Mouse (Mus musculus): ENCODE measurements around the gene Nisch. TPM values are rescaled to one million over a fixed set of nuclear protein-coding genes. Genes with fewer than 3 reads are reported as not detected.

Gene Nisch
- total and polyA plus RNA-seq, 2 experiments, result 66.7 to 152 TPM

- Histone ChIP-seq H3K4me1 (ENCODE audit: control insufficient read depth, insufficient read depth, low read length) (no peaks in the 10 kb centered on the region), H3K27ac (replicated peaks; ENCODE audit: insufficient read depth, low read depth, low read length) (no peak overlapping the region), H3K79me2 (ENCODE audit: control insufficient read depth, insufficient read depth, low read length) (no peaks in the 10 kb centered on the region), H3K4me3 (ENCODE audit: insufficient read depth, low read depth, low read length) (no peak overlapping the region), H3K9ac (ENCODE audit: low read depth, low read length) (no peak overlapping the region), H3K36me3 (ENCODE audit: control insufficient read depth, insufficient read depth, low read length) (no peaks in the 10 kb centered on the region), H3K27me3 (ENCODE audit: control insufficient read depth, insufficient read depth, low read length) (no peaks in the 10 kb centered on the region)
- no peak for DNase-seq (ENCODE audit: extremely low read depth, low read depth, low spot score)
- 52% methylated on average over 8 of the region's 8 CpGs for WGBS
- TF ChIP-seq CTCF (IDR thresholded peaks at IDR 0.05; ENCODE audit: low read depth, low read length), result no peak
- TF ChIP-seq POLR2A (IDR thresholded peaks at IDR 0.05; ENCODE audit: extremely low read depth, insufficient read depth, low read length), result no peak
Observed at GRCm38 (mm10) chr14:31213868-31214267, 2.9 kb downstream of the Nisch start.

GRCm38 (mm10) chr14:31212499-31212898 is 4.2 kb downstream of the Nisch start:
- H3K4me1 ChIP-seq (ENCODE audit: control insufficient read depth, insufficient read depth, low read length), result no peaks in the 10 kb centered on the region
- H3K27ac ChIP-seq (replicated peaks; ENCODE audit: insufficient read depth, low read depth, low read length), result no peak overlapping the region
- no peaks in the 10 kb centered on the region for H3K79me2 ChIP-seq (ENCODE audit: control insufficient read depth, insufficient read depth, low read length)
- H3K27me3 ChIP-seq (ENCODE audit: control insufficient read depth, insufficient read depth, low read length), result no peaks in the 10 kb centered on the region
- H3K9ac ChIP-seq (ENCODE audit: low read depth, low read length), result no peak overlapping the region
- no peak for TF ChIP-seq CTCF (IDR thresholded peaks at IDR 0.05; ENCODE audit: low read depth, low read length)
- no peaks in the 10 kb centered on the region for H3K36me3 ChIP-seq (ENCODE audit: control insufficient read depth, insufficient read depth, low read length)
- no peak overlapping the region for H3K4me3 ChIP-seq (ENCODE audit: insufficient read depth, low read depth, low read length)
- DNase-seq (ENCODE audit: extremely low read depth, low read depth, low spot score), result no peak
- WGBS, result 88% methylated on average over 3 of the region's 3 CpGs

- Histone ChIP-seq H3K27ac (replicated peaks; ENCODE audit: insufficient read depth, low read depth, low read length) (no peak overlapping the region), H3K27me3 (ENCODE audit: control insufficient read depth, insufficient read depth, low read length) (no peaks in the 10 kb centered on the region), H3K4me3 (ENCODE audit: insufficient read depth, low read depth, low read length) (no peak overlapping the region), H3K4me1 (ENCODE audit: control insufficient read depth, insufficient read depth, low read length) (peaks cover 6% of the 10 kb centered on the region; the same call in 1 of the 2 replicates), H3K36me3 (ENCODE audit: control insufficient read depth, insufficient read depth, low read length) (no peaks in the 10 kb centered on the region), H3K9ac (ENCODE audit: low read depth, low read length) (no peak overlapping the region), H3K79me2 (ENCODE audit: control insufficient read depth, insufficient read depth, low read length) (no peaks in the 10 kb centered on the region)
- TF ChIP-seq POLR2A (IDR thresholded peaks at IDR 0.05; ENCODE audit: extremely low read depth, insufficient read depth, low read length) (no peak), CTCF (IDR thresholded peaks at IDR 0.05; ENCODE audit: low read depth, low read length) (no peak)
- DNase-seq (ENCODE audit: extremely low read depth, low read depth, low spot score), result no peak
- WGBS, result 95% methylated on average over 6 of the region's 6 CpGs
Observed at GRCm38 (mm10) chr14:31211854-31212253, 4.9 kb downstream of the Nisch start.

- no peak overlapping the region for H3K4me3 ChIP-seq (ENCODE audit: insufficient read depth, low read depth, low read length)
- H3K27ac ChIP-seq (replicated peaks; ENCODE audit: insufficient read depth, low read depth, low read length), result no peak overlapping the region
- no peak overlapping the region for H3K9ac ChIP-seq (ENCODE audit: low read depth, low read length)
- H3K36me3 ChIP-seq (ENCODE audit: control insufficient read depth, insufficient read depth, low read length), result peaks cover under 1% of the 10 kb centered on the region
- no peak for TF ChIP-seq POLR2A (IDR thresholded peaks at IDR 0.05; ENCODE audit: extremely low read depth, insufficient read depth, low read length)
- no peak for TF ChIP-seq CTCF (IDR thresholded peaks at IDR 0.05; ENCODE audit: low read depth, low read length)
- H3K4me1 ChIP-seq (ENCODE audit: control insufficient read depth, insufficient read depth, low read length), result peaks cover 11% of the 10 kb centered on the region; the same call in 1 of the 2 replicates
- H3K27me3 ChIP-seq (ENCODE audit: control insufficient read depth, insufficient read depth, low read length), result no peaks in the 10 kb centered on the region
- WGBS, result 93% methylated on average over 4 of the region's 4 CpGs
- peaks cover 16% of the 10 kb centered on the region; the same call in 1 of the 2 replicates for H3K79me2 ChIP-seq (ENCODE audit: control insufficient read depth, insufficient read depth, low read length)
- no peak for DNase-seq (ENCODE audit: extremely low read depth, low read depth, low spot score)
Observed at GRCm38 (mm10) chr14:31209133-31209557, 7.6 kb downstream of the Nisch start.

- Histone ChIP-seq H3K4me1 (ENCODE audit: control insufficient read depth, insufficient read depth, low read length) (peaks cover 11% of the 10 kb centered on the region; the same call in 1 of the 2 replicates), H3K27me3 (ENCODE audit: control insufficient read depth, insufficient read depth, low read length) (no peaks in the 10 kb centered on the region), H3K9ac (ENCODE audit: low read depth, low read length) (no peak within 1 kb of the TSS), H3K4me3 (ENCODE audit: insufficient read depth, low read depth, low read length) (no peak within 1 kb of the TSS), H3K36me3 (ENCODE audit: control insufficient read depth, insufficient read depth, low read length) (peaks cover 9% of the 10 kb centered on the region), H3K27ac (replicated peaks; ENCODE audit: insufficient read depth, low read depth, low read length) (no peak within 1 kb of the TSS), H3K79me2 (ENCODE audit: control insufficient read depth, insufficient read depth, low read length) (peaks cover 19% of the 10 kb centered on the region; the same call in 1 of the 2 replicates)
- TF ChIP-seq CTCF (IDR thresholded peaks at IDR 0.05; ENCODE audit: low read depth, low read length), result no peak
- WGBS, result 89% methylated on average over 2 of the region's 2 CpGs
- no peak for DNase-seq (ENCODE audit: extremely low read depth, low read depth, low spot score)
Observed at GRCm38 (mm10) chr14:31208084-31208483, 8.7 kb downstream of the Nisch start, which contains the start of gene Tnnc1. Gene Tnnc1, plus strand, starts transcription at chr14:31208312.

GRCm38 (mm10) chr14:31207070-31207830 is 9.5 kb downstream of the Nisch start:
- Histone ChIP-seq H3K27ac (replicated peaks; ENCODE audit: insufficient read depth, low read depth, low read length) (peak overlapping the region; percentile 49), H3K9ac (ENCODE audit: low read depth, low read length) (peak overlapping the region; percentile 40), H3K4me1 (ENCODE audit: control insufficient read depth, insufficient read depth, low read length) (peaks cover 11% of the 10 kb centered on the region; the same call in 1 of the 2 replicates), H3K36me3 (ENCODE audit: control insufficient read depth, insufficient read depth, low read length) (peaks cover 13% of the 10 kb centered on the region), H3K27me3 (ENCODE audit: control insufficient read depth, insufficient read depth, low read length) (no peaks in the 10 kb centered on the region), H3K79me2 (ENCODE audit: control insufficient read depth, insufficient read depth, low read length) (peaks cover 19% of the 10 kb centered on the region; the same call in 1 of the 2 replicates), H3K4me3 (ENCODE audit: insufficient read depth, low read depth, low read length) (peak overlapping the region; percentile 84)
- no peak for TF ChIP-seq CTCF (IDR thresholded peaks at IDR 0.05; ENCODE audit: low read depth, low read length)
- TF ChIP-seq POLR2A (IDR thresholded peaks at IDR 0.05; ENCODE audit: extremely low read depth, insufficient read depth, low read length), result no peak
- DNase-seq (ENCODE audit: extremely low read depth, low read depth, low spot score), result no peak
- WGBS, result 67% methylated on average over 13 of the region's 13 CpGs

All from liver, adult 2 months (tissue).